Mouse (Mus musculus): ENCODE data around the gene Hexim1. TPM values are rescaled to one million over a fixed set of nuclear protein-coding genes. Genes with fewer than 3 reads are reported as not detected.
A peak's percentile ranks its signal among the peaks of the same experiment; 100 is the strongest.

Hexim1 gene
- total and polyA plus RNA-seq, 3 experiments = 20.2 to 51.8 (median 25.9) TPM

GRCm38 (mm10) chr11:103101481-103101865 lies 14.6 kb upstream of the Hexim1 start, which contains the start of the genes Plcd3 and Acbd4:
Gene Plcd3, minus strand, starts transcription at chr11:103101658.
Gene Acbd4, plus strand, starts transcription at chr11:103101682.
- Histone ChIP-seq H3K27ac (ENCODE audit: insufficient read depth, low read depth) (peak within 1 kb of the TSS; percentile 51), H3K9ac (ENCODE audit: insufficient read depth, low read depth) (peak within 1 kb of the TSS; percentile 82), H3K4me1 (ENCODE audit: control insufficient read depth in 1 of 2, insufficient read depth in 2 of 2) (peaks cover 40 to 77% of the 10 kb centered on the region in 2 experiments), H3K79me2 (replicated peaks; ENCODE audit: control insufficient read depth, extremely low read depth, insufficient read depth, poor library complexity, severe bottlenecking) (peaks cover 29% of the 10 kb centered on the region), H3K36me3 (replicated peaks in 1 of 2; ENCODE audit: control insufficient read depth in 1 of 2, insufficient read depth in 1 of 2, low read length in 1 of 2) (peaks cover 17 to 49% of the 10 kb centered on the region in 2 experiments), H3K4me2 (ENCODE audit: insufficient read depth, low read depth, poor library complexity, severe bottlenecking) (peak within 1 kb of the TSS; percentile 47), H3K4me3 (replicated peaks in 1 of 3; ENCODE audit: low read depth in 2 of 3, low read length in 2 of 3, poor library complexity in 1 of 3) (peak within 1 kb of the TSS; percentile 61 to 91 (median 79)), H3K27me3 (replicated peaks) (peaks cover 6% of the 10 kb centered on the region), H3K9me3 (replicated peaks; ENCODE audit: low read length) (no peaks in the 10 kb centered on the region)
- DNase-seq (ENCODE audit: extremely low read depth) = peak; percentile 76
- TF ChIP-seq UBTF (IDR thresholded peaks at IDR 0.05; ENCODE audit: low read depth, low read length) (peak; percentile 87), HCFC1 (IDR thresholded peaks at IDR 0.05; ENCODE audit: low read depth, low read length) (no peak), NRF1 (IDR thresholded peaks at IDR 0.05; ENCODE audit: low read depth, low read length) (no peak), CTCF (conservative IDR thresholded peaks at IDR 0.05 in 1 of 2, IDR thresholded peaks at IDR 0.05 in 1 of 2; ENCODE audit: low read depth in 2 of 2, low read length in 2 of 2) (peak in 1 of 2 experiments; percentile 2; a peak in 1 of 4 replicates), POLR2A (IDR thresholded peaks at IDR 0.05; ENCODE audit: low read depth, low read length) (peak; percentile 82), MXI1 (IDR thresholded peaks at IDR 0.05; ENCODE audit: low read depth, low read length) (peak; percentile 34; the same call in 1 of the 2 replicates)
- dilution Hi-C loops (cut with MboI; ENCODE audit: extremely low pct_ligation_motif_present, extremely low pct_unique_long_range_greater_than_20kb, low sequenced_read_pairs) = no loop called here
- in situ Hi-C loops (cut with MboI; ENCODE audit: low pct_ligation_motif_present, low pct_unique_long_range_greater_than_20kb, low sequenced_read_pairs) = loop anchor here (5.0 kb wide), 2 partner anchors 56 to 226 kb away; no protein-coding TSS in a partner anchor

- peaks cover 6% of the 10 kb centered on the region for H3K27me3 ChIP-seq (replicated peaks)
- peaks cover 28% of the 10 kb centered on the region for H3K79me2 ChIP-seq (replicated peaks; ENCODE audit: control insufficient read depth, extremely low read depth, insufficient read depth, poor library complexity, severe bottlenecking)
- H3K27ac ChIP-seq (ENCODE audit: insufficient read depth, low read depth) = peak overlapping the region; percentile 51
- peak overlapping the region; percentile 32 for H3K4me2 ChIP-seq (ENCODE audit: insufficient read depth, low read depth, poor library complexity, severe bottlenecking)
- H3K36me3 ChIP-seq (replicated peaks in 1 of 2; ENCODE audit: control insufficient read depth in 1 of 2, insufficient read depth in 1 of 2, low read length in 1 of 2) = peaks cover 20 to 50% of the 10 kb centered on the region in 2 experiments
- peak; percentile 87 for DNase-seq (ENCODE audit: extremely low read depth)
- in situ Hi-C loops (cut with MboI; ENCODE audit: low pct_ligation_motif_present, low pct_unique_long_range_greater_than_20kb, low sequenced_read_pairs) = loop anchor here (5.0 kb wide), 2 partner anchors 55 to 225 kb away; no protein-coding TSS in a partner anchor
- peaks cover 35 to 76% of the 10 kb centered on the region in 2 experiments for H3K4me1 ChIP-seq (ENCODE audit: control insufficient read depth in 1 of 2, insufficient read depth in 2 of 2)
- H3K9ac ChIP-seq (ENCODE audit: insufficient read depth, low read depth) = peak overlapping the region; percentile 82
- TF ChIP-seq SIN3A (IDR thresholded peaks at IDR 0.05; ENCODE audit: low read length) (peak; percentile 58; the same call in 1 of the 2 replicates), NRF1 (IDR thresholded peaks at IDR 0.05; ENCODE audit: low read depth, low read length) (peak; percentile 55; the same call in 1 of the 2 replicates), ELF1 (IDR thresholded peaks at IDR 0.05; ENCODE audit: low read depth, low read length) (peak; percentile 31; the same call in 1 of the 2 replicates), MAFK (IDR thresholded peaks at IDR 0.05; ENCODE audit: insufficient replicate concordance, low read length) (peak; percentile 20; the same call in 1 of the 2 replicates), IRF4 (IDR thresholded peaks at IDR 0.05; ENCODE audit: low read depth, low read length) (peak; percentile 60; the same call in 1 of the 2 replicates), E2F4 (IDR thresholded peaks at IDR 0.05; ENCODE audit: insufficient replicate concordance, low read depth, low read length) (no peak), BHLHE40 (IDR thresholded peaks at IDR 0.05; ENCODE audit: low read depth, low read length) (peak; percentile 89), JUND (conservative IDR thresholded peaks at IDR 0.05; ENCODE audit: low read depth, low read length) (peak; percentile 79), MAX (IDR thresholded peaks at IDR 0.05; ENCODE audit: low read length) (peak; percentile 94), ETS1 (conservative IDR thresholded peaks at IDR 0.05; ENCODE audit: low read depth, low read length) (peak; percentile 49; the same call in 1 of the 2 replicates), MAZ (IDR thresholded peaks at IDR 0.05; ENCODE audit: low read depth, low read length) (no peak), POLR2A (IDR thresholded peaks at IDR 0.05; ENCODE audit: low read depth, low read length) (peak; percentile 58), MYC (IDR thresholded peaks at IDR 0.05; ENCODE audit: low read depth, low read length) (peak; percentile 93), JUN (IDR thresholded peaks at IDR 0.05; ENCODE audit: insufficient read depth, low read depth, low read length) (peak; percentile 60; the same call in 1 of the 2 replicates), TCF12 (IDR thresholded peaks at IDR 0.05; ENCODE audit: low read depth, low read length) (0 out of 2 replicates have a peak, but pooled peaks have one; percentile 39), MXI1 (IDR thresholded peaks at IDR 0.05; ENCODE audit: low read depth, low read length) (peak; percentile 91), EP300 (IDR thresholded peaks at IDR 0.05; ENCODE audit: low read length) (no peak), USF1 (IDR thresholded peaks at IDR 0.05; ENCODE audit: low read depth, low read length) (no peak), RCOR1 (conservative IDR thresholded peaks at IDR 0.05; ENCODE audit: low read depth, low read length) (peak; percentile 55; the same call in 1 of the 2 replicates), HCFC1 (IDR thresholded peaks at IDR 0.05; ENCODE audit: low read depth, low read length) (peak; percentile 56)
- H3K9me3 ChIP-seq (replicated peaks; ENCODE audit: low read length) = no peaks in the 10 kb centered on the region
- H3K4me3 ChIP-seq (replicated peaks in 1 of 3; ENCODE audit: low read depth in 2 of 3, low read length in 2 of 3, poor library complexity in 1 of 3) = peak overlapping the region; percentile 61 to 91 (median 79)
- dilution Hi-C loops (cut with MboI; ENCODE audit: extremely low pct_ligation_motif_present, extremely low pct_unique_long_range_greater_than_20kb, low sequenced_read_pairs) = no loop called here
These were observed 14.0 kb upstream of the Hexim1 start for GRCm38 (mm10) chr11:103101866-103102501.

Measured in CH12.LX (cell line).